Mouse (Mus musculus) bone marrow macrophage, adult 2 months (primary cell): Measurements from ENCODE around the gene Ttc36. TPM values are rescaled to one million over a fixed set of nuclear protein-coding genes. Genes with fewer than 3 reads are reported as not detected.

Source experiments
- H3K27ac ChIP-seq: 2 replicates; pipeline ENCODE4 v1.5.1; 2012; ENCODE audit warnings: low read depth, low read length; ENCODE audit not compliant: insufficient read depth
- H3K4me1 ChIP-seq: 2 replicates; pipeline ENCODE4 v1.6.1; 2012; ENCODE audit warnings: low read length; ENCODE audit not compliant: control insufficient read depth, insufficient read depth
- H3K4me3 ChIP-seq: 2 replicates; pipeline ENCODE4 v1.5.1; 2012; ENCODE audit warnings: mild to moderate bottlenecking, low read length, moderate library complexity; ENCODE audit not compliant: insufficient read depth
- CTCF ChIP-seq: IDR thresholded peaks from 2 replicates; pipeline ENCODE4 v1.5.1; 2012; ENCODE audit warnings: low read depth, mild to moderate bottlenecking, low read length, moderate library complexity
- POLR2A ChIP-seq: IDR thresholded peaks from 2 replicates; pipeline ENCODE4 v1.6.1; 2012; ENCODE audit warnings: mild to moderate bottlenecking, low read depth, low read length, borderline replicate concordance
- polyA plus RNA-seq: library from polyadenylated mRNA; stranded (reverse); fragments of >200 nt; gene quantifications from 2 replicates; pipeline ENCODE4 v1.2.4, GENCODE M21; 2012; ENCODE audit not compliant: missing spikeins, insufficient read depth, insufficient read length

Ttc36 gene
- not detected in 2 replicates for polyA plus RNA-seq

DNA sequence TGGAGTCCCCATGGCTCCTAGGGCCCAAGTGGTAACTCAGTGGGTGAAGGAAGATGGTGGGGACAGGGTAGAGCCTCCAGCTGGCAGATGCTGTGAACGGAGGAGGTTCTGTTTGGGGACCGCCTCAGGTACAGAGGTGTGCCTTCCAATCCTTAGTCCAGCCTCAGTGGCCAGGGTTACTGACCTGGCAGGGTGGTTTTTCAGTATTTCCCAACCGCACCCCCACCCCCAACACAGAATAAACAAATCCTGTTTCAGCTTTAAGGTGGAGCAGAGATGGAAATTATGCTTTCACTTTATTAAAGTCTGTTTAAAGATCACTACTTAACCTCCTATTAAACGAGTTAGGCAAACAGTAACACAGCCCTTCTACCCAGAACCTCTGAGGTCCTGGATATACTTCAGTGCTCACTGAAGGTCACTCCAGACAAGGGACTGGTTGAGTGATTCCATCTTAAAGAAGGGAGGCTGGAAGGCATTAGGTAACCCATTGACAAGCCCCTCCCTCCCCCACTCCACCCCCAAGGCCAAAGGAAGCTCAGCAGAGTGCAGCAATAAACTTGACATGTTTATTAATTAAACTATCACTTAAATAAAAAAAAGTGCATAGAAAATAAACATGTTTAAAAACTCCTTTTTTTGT is at the start of gene Ttc36:
TSS of gene Ttc36 (minus strand) at position 265 of the 643 bp plus-strand sequence.
- no peak for TF ChIP-seq CTCF
- TF ChIP-seq POLR2A: no peak
- Histone ChIP-seq H3K27ac (no peak within 1 kb of the TSS), H3K4me3 (no peak within 1 kb of the TSS), H3K4me1 (peaks cover 17% of the 10 kb centered on the region; the same call in 1 of the 2 replicates)

DNA sequence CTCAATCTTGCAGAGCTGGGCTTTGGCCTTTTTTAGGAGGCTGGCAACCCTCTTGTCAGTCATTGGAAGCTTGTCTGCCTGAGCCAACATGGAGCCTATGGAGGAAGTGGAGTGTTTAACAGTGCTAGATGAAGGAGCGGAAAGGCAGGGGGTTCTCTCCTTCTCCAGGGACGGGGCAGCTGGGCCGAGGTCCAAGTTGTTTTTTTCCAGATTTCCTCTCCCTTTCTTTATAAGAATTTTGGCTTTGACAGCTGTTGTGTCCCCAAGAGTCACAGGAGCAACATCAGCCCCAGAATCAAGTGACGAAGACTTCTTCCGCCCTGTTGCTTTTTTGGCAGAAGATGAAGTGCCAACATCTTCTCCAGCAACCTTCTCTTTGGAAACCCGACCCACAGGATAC is 44.6 kb upstream of the Ttc36 start:
- Histone ChIP-seq H3K4me3 (no peak overlapping the region), H3K27ac (no peak overlapping the region), H3K4me1 (peaks cover 13% of the 10 kb centered on the region)
- TF ChIP-seq POLR2A: no peak
- no peak for TF ChIP-seq CTCF

DNA sequence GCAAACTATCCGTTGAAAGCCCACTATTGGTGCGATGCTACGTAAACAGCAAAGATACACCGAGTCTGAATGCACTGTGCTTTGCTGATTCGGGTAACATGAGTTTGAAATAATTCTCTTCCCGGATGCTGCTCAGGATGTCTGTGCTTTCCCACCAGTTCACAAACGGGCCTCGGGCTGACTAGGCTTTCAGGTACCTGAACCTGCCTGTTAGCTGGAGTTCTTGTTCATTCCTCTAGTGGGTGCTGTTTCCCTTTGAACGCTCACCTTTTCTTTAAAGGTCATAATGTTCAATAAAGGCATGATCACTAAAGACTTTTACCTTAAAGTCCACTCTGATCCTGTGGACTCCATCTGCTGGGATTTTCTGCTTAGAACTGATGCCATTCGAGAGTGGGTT is 38.4 kb upstream of the Ttc36 start:
- Histone ChIP-seq H3K4me3 (no peak overlapping the region), H3K27ac (no peak overlapping the region), H3K4me1 (peaks cover 11% of the 10 kb centered on the region)
- TF ChIP-seq CTCF: no peak
- no peak for TF ChIP-seq POLR2A

DNA sequence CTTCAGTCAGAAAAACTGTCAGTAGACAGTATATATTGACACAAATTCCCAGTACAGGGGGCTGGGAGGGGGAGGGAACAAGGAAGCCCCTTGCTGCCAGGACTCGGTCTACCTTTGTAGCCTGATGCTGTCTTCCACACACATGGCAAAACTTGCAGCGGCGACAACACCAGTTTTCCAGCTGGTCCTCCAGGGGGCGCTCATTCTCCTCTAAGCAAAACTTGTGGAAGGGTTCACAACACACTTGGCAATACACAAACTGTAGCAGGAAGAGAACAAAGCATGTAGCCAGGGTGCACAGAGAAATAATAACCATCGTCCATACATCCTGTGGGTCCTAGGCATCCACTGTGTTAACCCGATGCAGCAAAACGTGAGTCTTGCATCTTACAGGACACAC is 33.6 kb upstream of the Ttc36 start:
- no peak overlapping the region for H3K4me3 ChIP-seq
- H3K4me1 ChIP-seq: peaks cover 3% of the 10 kb centered on the region; the same call in 1 of the 2 replicates
- no peak overlapping the region for H3K27ac ChIP-seq
- peak; percentile 67 for TF ChIP-seq CTCF
- TF ChIP-seq POLR2A: no peak

DNA sequence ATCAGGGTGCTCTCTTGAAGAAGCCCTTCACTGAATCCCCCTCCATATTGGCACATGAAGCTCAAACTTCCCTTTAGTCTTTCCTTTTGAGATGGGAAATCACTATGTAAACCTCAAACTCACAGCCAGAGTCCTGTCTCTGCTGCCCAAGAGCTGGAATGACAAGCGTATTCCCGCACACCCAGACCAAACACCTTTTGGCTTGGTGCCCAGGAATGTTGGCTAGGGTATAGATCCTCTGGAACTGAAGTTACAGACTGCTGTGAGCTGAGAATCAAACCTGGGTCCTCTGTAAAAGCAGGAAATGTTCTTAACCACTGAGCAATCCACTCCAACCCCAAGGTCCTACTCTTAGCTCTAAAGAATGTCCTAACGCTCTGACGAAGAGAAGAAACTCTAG is 29.5 kb upstream of the Ttc36 start:
- no peak for TF ChIP-seq POLR2A
- TF ChIP-seq CTCF: no peak
- Histone ChIP-seq H3K4me1 (no peaks in the 10 kb centered on the region), H3K4me3 (no peak overlapping the region), H3K27ac (no peak overlapping the region)

DNA sequence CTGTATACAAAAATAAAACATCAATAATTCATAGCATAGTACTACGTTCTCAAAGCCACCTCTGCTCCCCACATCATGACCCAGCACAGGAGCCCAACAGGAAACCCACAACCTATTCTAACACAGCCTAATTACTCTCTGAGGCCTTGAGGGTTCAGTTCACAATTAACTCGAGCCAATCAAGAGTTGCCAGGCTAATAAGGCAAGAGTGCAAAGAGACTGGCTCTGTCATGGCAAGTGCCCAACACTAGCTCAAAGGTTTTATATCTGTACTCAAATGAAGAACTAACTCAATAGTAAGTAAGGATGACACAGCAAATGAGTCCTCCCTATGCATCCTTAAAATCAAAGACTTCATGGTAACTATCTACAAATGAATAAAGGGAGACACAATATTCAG is 27.6 kb upstream of the Ttc36 start:
- no peak overlapping the region for H3K4me3 ChIP-seq
- TF ChIP-seq CTCF: no peak
- no peak for TF ChIP-seq POLR2A
- no peak overlapping the region for H3K27ac ChIP-seq
- no peaks in the 10 kb centered on the region for H3K4me1 ChIP-seq

DNA sequence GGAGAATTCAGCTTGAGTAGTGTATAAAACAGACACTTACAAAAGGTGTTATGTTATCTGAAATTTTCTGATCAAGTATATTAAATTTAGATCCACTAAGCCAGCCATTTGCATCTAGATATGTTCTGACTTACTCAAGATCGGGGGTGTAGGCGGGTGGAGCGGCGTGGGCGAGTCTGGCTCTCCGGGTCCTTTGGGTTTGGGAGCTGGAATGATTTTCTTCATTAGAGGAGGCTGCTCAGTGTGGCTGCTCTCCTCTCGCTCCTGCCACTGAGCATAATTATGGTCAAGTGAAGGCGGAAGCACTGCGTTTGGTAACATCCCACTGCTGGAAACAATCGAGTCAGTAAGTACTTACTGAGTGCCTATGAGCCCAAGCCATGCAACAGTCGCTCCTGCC is 26.1 kb upstream of the Ttc36 start:
- no peak overlapping the region for H3K4me3 ChIP-seq
- H3K4me1 ChIP-seq: no peaks in the 10 kb centered on the region
- no peak overlapping the region for H3K27ac ChIP-seq
- TF ChIP-seq CTCF (no peak), POLR2A (no peak)

DNA sequence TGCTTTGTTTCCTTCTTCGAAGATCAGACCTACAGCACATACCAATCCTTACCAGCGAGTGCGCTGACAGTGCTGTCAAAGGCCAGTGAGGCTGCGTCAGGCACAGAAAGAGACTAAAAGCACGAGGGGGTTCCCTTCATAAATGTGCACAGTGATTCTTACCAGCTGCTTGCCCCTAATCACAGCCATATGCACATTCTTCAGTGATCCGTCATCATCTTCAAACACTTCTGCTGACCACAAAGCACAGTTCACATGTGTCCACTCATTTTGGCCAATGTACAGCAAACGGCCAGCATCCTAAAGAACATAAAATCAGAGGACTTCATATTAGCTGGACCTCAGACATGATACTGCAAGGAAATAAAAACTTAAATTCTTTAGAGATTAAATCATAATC is 23.8 kb upstream of the Ttc36 start:
- Histone ChIP-seq H3K4me3 (no peak overlapping the region), H3K4me1 (no peaks in the 10 kb centered on the region), H3K27ac (no peak overlapping the region)
- TF ChIP-seq POLR2A (no peak), CTCF (no peak)

DNA sequence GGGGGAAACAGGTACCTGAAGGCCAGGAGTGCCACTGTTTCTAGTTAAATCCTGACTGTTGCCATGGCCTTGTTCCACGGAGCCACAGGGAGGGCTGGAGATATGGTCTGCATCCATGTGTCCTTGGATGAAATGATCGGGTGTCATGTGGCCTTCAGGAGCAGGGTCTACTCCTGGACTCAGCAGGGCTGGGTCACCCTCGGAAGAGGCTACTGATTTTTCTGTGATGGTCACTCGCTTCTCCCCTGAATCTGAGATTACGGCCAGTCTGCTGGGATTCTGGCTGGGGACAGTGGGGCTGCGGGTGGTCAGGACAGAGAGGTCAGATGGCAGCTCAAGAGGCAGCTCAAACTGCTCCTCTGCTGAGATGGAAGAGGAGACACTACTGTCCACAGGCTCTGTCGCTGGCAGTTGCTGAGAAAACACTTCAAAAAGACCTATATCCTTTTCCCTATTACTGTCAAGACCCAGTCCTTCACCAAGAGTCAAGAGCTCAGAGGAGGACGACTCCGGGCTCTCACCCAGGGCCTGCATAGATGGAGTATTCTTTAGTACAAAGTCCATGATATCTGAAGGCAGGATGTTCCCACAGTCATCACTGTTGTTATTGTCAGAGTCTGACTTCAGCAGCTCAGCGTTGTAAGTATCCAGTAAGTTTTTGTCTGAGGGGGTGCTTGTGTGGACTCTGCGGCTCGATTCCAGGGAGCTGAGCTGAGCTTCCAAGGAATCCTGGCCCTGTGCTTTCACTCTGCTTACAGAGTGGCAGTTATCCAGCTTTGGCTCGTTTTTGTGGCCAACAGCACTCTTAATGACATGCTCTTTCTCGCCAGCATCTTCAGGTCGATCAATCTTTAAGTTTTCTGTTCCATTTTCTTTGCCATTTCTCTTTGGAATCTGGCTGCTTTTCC is 17.3 kb upstream of the Ttc36 start:
- TF ChIP-seq CTCF: no peak
- TF ChIP-seq POLR2A: no peak
- Histone ChIP-seq H3K27ac (no peak overlapping the region), H3K4me1 (no peaks in the 10 kb centered on the region), H3K4me3 (no peak overlapping the region)

DNA sequence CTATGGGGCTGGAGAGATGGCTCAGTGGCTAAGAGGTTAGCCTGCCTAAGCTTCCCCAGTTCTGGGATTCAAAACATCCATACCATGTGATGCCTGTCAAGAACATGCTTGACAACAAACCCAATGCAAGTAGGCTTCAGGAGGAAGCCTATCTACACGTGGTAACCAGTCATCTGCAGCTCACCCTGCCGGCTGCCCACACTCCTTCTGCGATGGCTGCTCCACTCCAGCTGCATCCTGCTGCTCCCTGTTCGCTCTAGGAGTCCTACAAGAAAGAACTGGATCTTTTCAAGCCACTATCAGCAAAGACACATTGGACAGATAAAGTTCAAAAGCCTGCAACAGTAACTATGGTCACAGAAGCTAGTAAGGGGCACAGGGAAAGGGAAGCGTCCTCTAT is 14.7 kb upstream of the Ttc36 start:
- no peak overlapping the region for H3K4me3 ChIP-seq
- no peak overlapping the region for H3K27ac ChIP-seq
- H3K4me1 ChIP-seq: no peaks in the 10 kb centered on the region
- TF ChIP-seq CTCF: no peak
- TF ChIP-seq POLR2A: no peak

DNA sequence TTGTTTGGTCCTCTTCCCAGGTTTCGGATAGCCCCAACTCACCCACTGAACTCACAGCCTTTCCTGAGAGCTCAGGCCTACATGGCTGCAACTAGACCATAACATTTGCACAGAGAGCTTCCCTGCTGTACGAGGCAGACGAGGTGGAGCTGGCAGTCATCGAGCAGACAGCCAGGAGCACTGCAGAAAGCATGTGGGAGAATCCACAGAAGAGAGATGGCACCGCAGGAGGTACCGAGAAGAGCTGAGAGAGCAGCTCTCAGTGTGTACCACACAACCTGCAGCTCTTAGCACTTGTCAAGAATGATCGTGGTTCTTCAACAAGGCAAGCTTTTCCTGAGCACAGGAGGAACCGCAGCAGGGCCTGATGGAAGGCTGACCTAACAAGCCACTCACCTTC is 11.3 kb upstream of the Ttc36 start:
- no peak for TF ChIP-seq CTCF
- TF ChIP-seq POLR2A: no peak
- no peak overlapping the region for H3K27ac ChIP-seq
- H3K4me3 ChIP-seq: no peak overlapping the region
- H3K4me1 ChIP-seq: no peaks in the 10 kb centered on the region
